Mouse (Mus musculus): ENCODE results near the gene Gm28048. TPM values are rescaled to one million over a fixed set of nuclear protein-coding genes. Genes with fewer than 3 reads are reported as not detected.

Gm28048 gene
- total and polyA plus RNA-seq, 3 experiments, result 2.1 to 7.0 (median 5.2) TPM

DNA sequence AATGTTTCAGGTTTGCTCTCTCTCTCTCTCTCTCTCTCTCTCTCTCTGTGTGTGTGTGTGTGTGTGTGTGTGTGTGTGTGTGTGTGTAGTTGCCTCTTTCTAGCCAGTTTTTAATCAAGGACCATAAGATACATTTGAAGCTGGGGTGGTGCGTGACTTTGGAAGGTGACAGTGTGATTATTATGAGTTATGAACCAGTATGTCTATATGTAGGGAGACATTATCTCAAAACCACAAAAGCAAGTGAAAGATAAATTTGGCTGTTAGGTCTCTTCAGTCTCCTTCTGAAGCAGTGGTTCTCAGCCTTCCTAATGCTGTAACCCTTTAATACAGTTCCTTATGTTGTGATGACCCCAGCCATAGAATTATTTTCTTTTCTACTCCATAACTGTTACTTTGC, 96.5 kb downstream of the Gm28048 start:
- Histone ChIP-seq H3K9ac (ENCODE audit: low read depth, low read length) (no peak overlapping the region), H3K27ac (no peak overlapping the region), H3K79me2 (replicated peaks; ENCODE audit: control insufficient read depth, insufficient read depth, low read length) (no peaks in the 10 kb centered on the region), H3K4me1 (ENCODE audit: control insufficient read depth, insufficient read depth, low read length) (peaks cover 3% of the 10 kb centered on the region), H3K27me3 (ENCODE audit: control insufficient read depth, insufficient read depth, low read length) (no peaks in the 10 kb centered on the region), H3K36me3 (ENCODE audit: control insufficient read depth, insufficient read depth, low read length) (no peaks in the 10 kb centered on the region), H3K4me3 (no peak overlapping the region)
- intact Hi-C loops (cut with DNase I), result no loop called here
- 100% methylated on average over 1 of the region's 1 CpGs for WGBS
- TF ChIP-seq CTCF (IDR thresholded peaks at IDR 0.05), result no peak
- no peak for TF ChIP-seq POLR2A (IDR thresholded peaks at IDR 0.05; ENCODE audit: insufficient read depth, low read depth, low read length)
- no peak for TF ChIP-seq EP300 (IDR thresholded peaks at IDR 0.05; ENCODE audit: insufficient read depth, low read depth, low read length)
- DNase-seq, result no peak

DNA sequence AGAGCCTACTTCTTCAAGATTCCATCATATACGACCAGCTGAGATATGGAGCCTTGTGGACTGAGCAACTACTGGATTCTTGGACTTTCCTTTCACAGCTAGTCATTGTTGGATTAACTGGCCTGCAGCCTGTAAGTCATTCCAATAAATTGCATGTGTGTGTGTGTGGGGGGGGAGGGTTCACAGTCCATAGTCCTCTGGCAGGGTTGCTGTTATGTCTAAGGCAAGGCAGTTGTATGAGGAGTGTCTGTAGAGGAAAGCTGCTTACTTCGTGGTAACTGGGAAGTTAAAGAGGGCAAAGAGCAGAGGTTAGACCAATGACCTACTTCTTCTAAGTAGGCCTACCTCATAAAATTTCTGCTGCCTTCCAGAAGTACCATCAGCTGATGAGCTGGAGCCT, 98.2 kb downstream of the Gm28048 start:
- Histone ChIP-seq H3K79me2 (replicated peaks; ENCODE audit: control insufficient read depth, insufficient read depth, low read length) (no peaks in the 10 kb centered on the region), H3K27ac (no peak overlapping the region), H3K27me3 (ENCODE audit: control insufficient read depth, insufficient read depth, low read length) (no peaks in the 10 kb centered on the region), H3K4me1 (ENCODE audit: control insufficient read depth, insufficient read depth, low read length) (peaks cover 5% of the 10 kb centered on the region), H3K36me3 (ENCODE audit: control insufficient read depth, insufficient read depth, low read length) (no peaks in the 10 kb centered on the region), H3K9ac (ENCODE audit: low read depth, low read length) (no peak overlapping the region), H3K4me3 (no peak overlapping the region)
- DNase-seq, result no peak
- no peak for TF ChIP-seq CTCF (IDR thresholded peaks at IDR 0.05)
- TF ChIP-seq POLR2A (IDR thresholded peaks at IDR 0.05; ENCODE audit: insufficient read depth, low read depth, low read length), result no peak
- TF ChIP-seq EP300 (IDR thresholded peaks at IDR 0.05; ENCODE audit: insufficient read depth, low read depth, low read length), result no peak
- intact Hi-C loops (cut with DNase I), result no loop called here
- WGBS, result 81% methylated on average over 2 of the region's 2 CpGs

DNA sequence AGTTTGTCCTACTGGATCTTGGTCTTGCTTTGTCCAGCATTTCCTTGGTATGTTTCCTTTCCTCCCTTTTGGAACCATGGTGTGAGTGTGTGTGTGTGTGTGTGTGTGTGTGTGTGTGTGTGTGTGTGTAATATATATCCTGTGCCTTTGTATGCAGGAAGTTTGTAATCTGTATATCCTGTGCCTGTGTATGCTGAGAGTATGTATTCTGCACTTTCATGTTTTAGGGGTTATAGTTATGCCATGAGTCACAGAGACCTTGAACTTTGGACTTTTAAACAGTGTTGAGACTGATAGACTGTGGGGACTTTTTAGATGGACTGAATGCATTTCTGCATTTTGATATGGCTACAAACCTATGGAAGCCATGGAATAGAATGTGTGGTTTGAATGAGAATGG, 99.0 kb downstream of the Gm28048 start:
- DNase-seq, result no peak
- H3K27me3 ChIP-seq (ENCODE audit: control insufficient read depth, insufficient read depth, low read length), result no peaks in the 10 kb centered on the region
- H3K79me2 ChIP-seq (replicated peaks; ENCODE audit: control insufficient read depth, insufficient read depth, low read length), result no peaks in the 10 kb centered on the region
- TF ChIP-seq POLR2A (IDR thresholded peaks at IDR 0.05; ENCODE audit: insufficient read depth, low read depth, low read length) (no peak), EP300 (IDR thresholded peaks at IDR 0.05; ENCODE audit: insufficient read depth, low read depth, low read length) (no peak), CTCF (IDR thresholded peaks at IDR 0.05) (no peak)
- H3K4me1 ChIP-seq (ENCODE audit: control insufficient read depth, insufficient read depth, low read length), result peaks cover 5% of the 10 kb centered on the region
- no peak overlapping the region for H3K4me3 ChIP-seq
- H3K9ac ChIP-seq (ENCODE audit: low read depth, low read length), result no peak overlapping the region
- no peaks in the 10 kb centered on the region for H3K36me3 ChIP-seq (ENCODE audit: control insufficient read depth, insufficient read depth, low read length)
- intact Hi-C loops (cut with DNase I), result no loop called here
- H3K27ac ChIP-seq, result no peak overlapping the region

DNA sequence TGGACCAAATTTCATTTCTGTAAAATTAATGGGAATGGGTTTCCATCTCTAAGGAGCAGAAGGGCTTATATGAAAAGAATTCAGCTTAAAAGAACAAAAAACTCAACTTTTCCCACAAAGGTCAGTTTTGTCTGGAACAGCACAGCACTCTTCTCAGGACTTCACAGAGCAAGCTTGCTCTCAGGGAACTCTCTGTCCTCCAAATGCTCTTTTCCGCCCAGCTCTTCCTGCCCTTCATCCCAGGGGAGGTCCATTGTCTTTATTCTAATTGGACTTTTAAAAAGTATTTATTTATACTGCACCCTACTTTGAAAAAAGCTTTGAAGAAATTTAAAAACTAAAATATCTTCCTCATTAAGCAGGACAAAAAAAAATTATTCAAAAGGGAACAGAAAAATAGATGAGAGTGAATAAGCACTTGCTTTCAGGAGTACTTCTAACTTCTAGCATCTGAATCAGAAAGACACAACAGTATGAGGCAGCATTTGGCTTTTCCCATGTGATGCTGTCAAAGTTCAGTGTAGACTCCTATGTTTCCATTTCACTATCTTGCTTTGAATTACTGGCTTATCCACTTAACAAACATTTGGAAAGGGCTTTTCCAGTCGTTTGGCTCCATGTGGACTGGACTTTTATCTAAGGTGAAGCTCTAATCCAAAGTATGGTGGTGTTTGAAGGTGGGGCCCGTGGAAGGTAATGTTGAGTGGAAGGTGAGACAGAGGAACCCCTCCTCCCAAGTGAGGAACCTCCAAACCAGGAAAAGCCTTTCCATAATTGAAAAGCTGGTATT, 101.3 kb downstream of the Gm28048 start:
- WGBS, result 37% methylated on average over 3 of the region's 3 CpGs
- TF ChIP-seq POLR2A (IDR thresholded peaks at IDR 0.05; ENCODE audit: insufficient read depth, low read depth, low read length), result no peak
- no peak for TF ChIP-seq CTCF (IDR thresholded peaks at IDR 0.05)
- TF ChIP-seq EP300 (IDR thresholded peaks at IDR 0.05; ENCODE audit: insufficient read depth, low read depth, low read length), result 0 out of 2 replicates have a peak, but pooled peaks have one; percentile 44
- no peaks in the 10 kb centered on the region for H3K36me3 ChIP-seq (ENCODE audit: control insufficient read depth, insufficient read depth, low read length)

GRCm38 (mm10) chr11:22879645-22880044, 102.2 kb downstream of the Gm28048 start:
- intact Hi-C loops (cut with DNase I), result no loop called here
- Histone ChIP-seq H3K4me1 (ENCODE audit: control insufficient read depth, insufficient read depth, low read length) (peaks cover 5% of the 10 kb centered on the region), H3K4me3 (no peak overlapping the region), H3K36me3 (ENCODE audit: control insufficient read depth, insufficient read depth, low read length) (no peaks in the 10 kb centered on the region), H3K9ac (ENCODE audit: low read depth, low read length) (no peak overlapping the region), H3K27ac (no peak overlapping the region), H3K27me3 (ENCODE audit: control insufficient read depth, insufficient read depth, low read length) (no peaks in the 10 kb centered on the region), H3K79me2 (replicated peaks; ENCODE audit: control insufficient read depth, insufficient read depth, low read length) (no peaks in the 10 kb centered on the region)
- DNase-seq, result no peak
- no peak for TF ChIP-seq CTCF (IDR thresholded peaks at IDR 0.05)
- TF ChIP-seq POLR2A (IDR thresholded peaks at IDR 0.05; ENCODE audit: insufficient read depth, low read depth, low read length), result no peak
- 60% methylated on average over 4 of the region's 4 CpGs for WGBS

More for the DNA sequence above, 101.3 kb downstream of the Gm28048 start:
- H3K79me2 ChIP-seq (replicated peaks; ENCODE audit: control insufficient read depth, insufficient read depth, low read length), result no peaks in the 10 kb centered on the region
- no peak for DNase-seq
- intact Hi-C loops (cut with DNase I), result no loop called here
- H3K4me3 ChIP-seq, result no peak overlapping the region
- no peak overlapping the region for H3K9ac ChIP-seq (ENCODE audit: low read depth, low read length)
- H3K4me1 ChIP-seq (ENCODE audit: control insufficient read depth, insufficient read depth, low read length), result peaks cover 5% of the 10 kb centered on the region
- peak overlapping the region; percentile 6; the same call in 1 of the 2 replicates for H3K27ac ChIP-seq
- H3K27me3 ChIP-seq (ENCODE audit: control insufficient read depth, insufficient read depth, low read length), result no peaks in the 10 kb centered on the region

DNA sequence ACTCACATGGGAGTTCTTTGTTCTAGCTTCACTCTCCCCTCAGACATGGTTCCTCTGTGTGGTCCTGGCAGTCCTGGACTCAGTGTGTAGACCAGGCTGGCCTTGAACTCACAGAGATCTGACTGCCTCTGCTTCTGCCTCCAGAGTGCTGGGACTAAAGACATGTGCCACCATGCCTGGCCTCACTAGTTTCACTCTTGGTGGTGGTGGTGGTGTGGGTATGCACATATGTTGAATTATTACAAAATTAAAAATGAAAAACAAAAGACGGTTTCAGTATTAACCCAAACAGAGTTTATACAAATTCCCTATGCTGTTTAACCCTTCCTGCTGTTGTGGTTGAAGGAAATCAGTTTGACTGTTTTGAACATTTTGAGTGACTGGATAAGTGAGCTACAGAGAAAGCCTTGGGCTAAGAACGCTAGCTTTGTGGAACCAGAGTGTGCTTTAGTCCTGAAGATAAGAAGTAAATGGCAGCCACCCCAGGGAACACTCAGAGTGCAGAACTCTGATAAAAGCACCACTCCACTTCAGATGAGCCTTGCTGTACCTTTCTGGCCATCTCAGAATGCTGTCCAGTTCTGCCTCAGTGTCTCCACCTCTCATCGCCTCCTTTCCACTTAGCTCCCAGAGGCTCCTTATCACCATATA, 105.1 kb downstream of the Gm28048 start:
- no peaks in the 10 kb centered on the region for H3K36me3 ChIP-seq (ENCODE audit: control insufficient read depth, insufficient read depth, low read length)
- intact Hi-C loops (cut with DNase I), result no loop called here
- H3K79me2 ChIP-seq (replicated peaks; ENCODE audit: control insufficient read depth, insufficient read depth, low read length), result no peaks in the 10 kb centered on the region
- H3K4me1 ChIP-seq (ENCODE audit: control insufficient read depth, insufficient read depth, low read length), result peaks cover 20% of the 10 kb centered on the region
- no peak overlapping the region for H3K9ac ChIP-seq (ENCODE audit: low read depth, low read length)
- 77% methylated on average over 3 of the region's 3 CpGs for WGBS
- TF ChIP-seq CTCF (IDR thresholded peaks at IDR 0.05) (no peak), POLR2A (IDR thresholded peaks at IDR 0.05; ENCODE audit: insufficient read depth, low read depth, low read length) (no peak), EP300 (IDR thresholded peaks at IDR 0.05; ENCODE audit: insufficient read depth, low read depth, low read length) (no peak)
- no peak overlapping the region for H3K4me3 ChIP-seq
- H3K27ac ChIP-seq, result no peak overlapping the region
- DNase-seq, result no peak
- H3K27me3 ChIP-seq (ENCODE audit: control insufficient read depth, insufficient read depth, low read length), result no peaks in the 10 kb centered on the region
